Mouse (Mus musculus): Measurements from ENCODE around the gene Hsd17b1. TPM values are rescaled to one million over a fixed set of nuclear protein-coding genes. Genes with fewer than 3 reads are reported as not detected.

The Hsd17b1 gene
- polyA plus RNA-seq, 1 experiment from 2014 or later: not detected

GRCm38 (mm10) chr11:101051051-101051493 is 27.1 kb upstream of the Hsd17b1 start:
- H3K27me3 ChIP-seq (ENCODE audit: insufficient read depth, poor library complexity, severe bottlenecking): no peaks in the 10 kb centered on the region
- H3K27ac ChIP-seq: peak overlapping the region; percentile 9; the same call in 1 of the 2 replicates
- H3K4me1 ChIP-seq: peaks cover 26% of the 10 kb centered on the region
- no peaks in the 10 kb centered on the region for H3K9me3 ChIP-seq
- 78% methylated on average over 6 of the region's 6 CpGs for WGBS
- no peak for DNase-seq (ENCODE audit: low spot score)
- peaks cover 91% of the 10 kb centered on the region for H3K36me3 ChIP-seq
- no peak overlapping the region for H3K4me3 ChIP-seq

GRCm38 (mm10) chr11:101051617-101052016 is 26.6 kb upstream of the Hsd17b1 start:
- Histone ChIP-seq H3K27me3 (ENCODE audit: insufficient read depth, poor library complexity, severe bottlenecking) (no peaks in the 10 kb centered on the region), H3K4me3 (no peak overlapping the region), H3K9me3 (no peaks in the 10 kb centered on the region), H3K36me3 (peaks cover 88% of the 10 kb centered on the region), H3K4me1 (peaks cover 26% of the 10 kb centered on the region), H3K27ac (no peak overlapping the region)
- no peak for DNase-seq (ENCODE audit: low spot score)
- WGBS: 74% methylated on average over 8 of the region's 8 CpGs

GRCm38 (mm10) chr11:101052751-101053473 is 25.3 kb upstream of the Hsd17b1 start:
- H3K27ac ChIP-seq: peak overlapping the region; percentile 39; the same call in 1 of the 2 replicates
- no peaks in the 10 kb centered on the region for H3K9me3 ChIP-seq
- H3K27me3 ChIP-seq (ENCODE audit: insufficient read depth, poor library complexity, severe bottlenecking): no peaks in the 10 kb centered on the region
- H3K36me3 ChIP-seq: peaks cover 88% of the 10 kb centered on the region
- WGBS: 93% methylated on average over 10 of the region's 10 CpGs
- H3K4me1 ChIP-seq: peaks cover 32% of the 10 kb centered on the region
- no peak for DNase-seq (ENCODE audit: low spot score)
- H3K4me3 ChIP-seq: no peak overlapping the region

GRCm38 (mm10) chr11:101053974-101054373 is 24.2 kb upstream of the Hsd17b1 start:
- no peak for DNase-seq (ENCODE audit: low spot score)
- Histone ChIP-seq H3K9me3 (no peaks in the 10 kb centered on the region), H3K27ac (no peak overlapping the region), H3K4me3 (no peak overlapping the region), H3K27me3 (ENCODE audit: insufficient read depth, poor library complexity, severe bottlenecking) (no peaks in the 10 kb centered on the region), H3K4me1 (peaks cover 42% of the 10 kb centered on the region), H3K36me3 (peaks cover 78% of the 10 kb centered on the region)
- WGBS: 100% methylated on average over 1 of the region's 1 CpGs

- Histone ChIP-seq H3K27ac (peak overlapping the region; percentile 71), H3K9me3 (no peaks in the 10 kb centered on the region), H3K4me1 (peaks cover 57% of the 10 kb centered on the region), H3K27me3 (ENCODE audit: insufficient read depth, poor library complexity, severe bottlenecking) (no peaks in the 10 kb centered on the region), H3K36me3 (peaks cover 64% of the 10 kb centered on the region), H3K4me3 (no peak overlapping the region)
- DNase-seq (ENCODE audit: low spot score): no peak
- 73% methylated on average over 14 of the region's 14 CpGs for WGBS
These were observed 22.8 kb upstream of the Hsd17b1 start for GRCm38 (mm10) chr11:101055418-101055817.

- H3K4me1 ChIP-seq: peaks cover 68% of the 10 kb centered on the region
- H3K4me3 ChIP-seq: no peak overlapping the region; the same call in 1 of the 2 replicates
- peak overlapping the region; percentile 71 for H3K27ac ChIP-seq
- H3K27me3 ChIP-seq (ENCODE audit: insufficient read depth, poor library complexity, severe bottlenecking): no peaks in the 10 kb centered on the region
- DNase-seq (ENCODE audit: low spot score): no peak
- no peaks in the 10 kb centered on the region for H3K9me3 ChIP-seq
- peaks cover 53% of the 10 kb centered on the region for H3K36me3 ChIP-seq
- WGBS: 12% methylated on average over 8 of the region's 8 CpGs
These were observed 21.3 kb upstream of the Hsd17b1 start for GRCm38 (mm10) chr11:101056885-101057284.

- H3K36me3 ChIP-seq: peaks cover 50% of the 10 kb centered on the region
- WGBS: 33% methylated on average over 5 of the region's 5 CpGs
- H3K27me3 ChIP-seq (ENCODE audit: insufficient read depth, poor library complexity, severe bottlenecking): no peaks in the 10 kb centered on the region
- no peaks in the 10 kb centered on the region for H3K9me3 ChIP-seq
- H3K27ac ChIP-seq: peak overlapping the region; percentile 71
- DNase-seq (ENCODE audit: low spot score): peak; percentile 90
- peaks cover 78% of the 10 kb centered on the region for H3K4me1 ChIP-seq
- no peak overlapping the region for H3K4me3 ChIP-seq
These were observed 20.4 kb upstream of the Hsd17b1 start for GRCm38 (mm10) chr11:101057860-101058259.

GRCm38 (mm10) chr11:101058726-101059125 is 19.5 kb upstream of the Hsd17b1 start:
- Histone ChIP-seq H3K9me3 (no peaks in the 10 kb centered on the region), H3K4me3 (no peak overlapping the region), H3K36me3 (peaks cover 42% of the 10 kb centered on the region), H3K27me3 (ENCODE audit: insufficient read depth, poor library complexity, severe bottlenecking) (no peaks in the 10 kb centered on the region), H3K4me1 (peaks cover 87% of the 10 kb centered on the region), H3K27ac (peak overlapping the region; percentile 89)
- DNase-seq (ENCODE audit: low spot score): no peak
- WGBS: 39% methylated on average over 5 of the region's 5 CpGs

- WGBS: 87% methylated on average over 10 of the region's 10 CpGs
- no peaks in the 10 kb centered on the region for H3K9me3 ChIP-seq
- H3K36me3 ChIP-seq: peaks cover 37% of the 10 kb centered on the region
- H3K27ac ChIP-seq: peak overlapping the region; percentile 89
- H3K4me1 ChIP-seq: peaks cover 94% of the 10 kb centered on the region
- no peak overlapping the region for H3K4me3 ChIP-seq
- DNase-seq (ENCODE audit: low spot score): no peak
- no peaks in the 10 kb centered on the region for H3K27me3 ChIP-seq (ENCODE audit: insufficient read depth, poor library complexity, severe bottlenecking)
These were observed 18.7 kb upstream of the Hsd17b1 start for GRCm38 (mm10) chr11:101059473-101059872.

- Histone ChIP-seq H3K36me3 (peaks cover 30% of the 10 kb centered on the region), H3K4me1 (peaks cover 99% of the 10 kb centered on the region), H3K9me3 (no peaks in the 10 kb centered on the region), H3K4me3 (no peak overlapping the region), H3K27ac (peak overlapping the region; percentile 89), H3K27me3 (ENCODE audit: insufficient read depth, poor library complexity, severe bottlenecking) (no peaks in the 10 kb centered on the region)
- 19% methylated on average over 8 of the region's 8 CpGs for WGBS
- peak; percentile 88 for DNase-seq (ENCODE audit: low spot score)
These were observed 18.1 kb upstream of the Hsd17b1 start for GRCm38 (mm10) chr11:101060126-101060525.

- Histone ChIP-seq H3K36me3 (peaks cover 22% of the 10 kb centered on the region; the same call in 1 of the 2 replicates), H3K9me3 (no peaks in the 10 kb centered on the region), H3K4me1 (peaks cover 96% of the 10 kb centered on the region), H3K27me3 (ENCODE audit: insufficient read depth, poor library complexity, severe bottlenecking) (no peaks in the 10 kb centered on the region), H3K4me3 (no peak overlapping the region), H3K27ac (peak overlapping the region; percentile 93; the same call in 1 of the 2 replicates)
- no peak for DNase-seq (ENCODE audit: low spot score)
- 78% methylated on average over 5 of the region's 5 CpGs for WGBS
These were observed 17.2 kb upstream of the Hsd17b1 start for GRCm38 (mm10) chr11:101061049-101061448.

GRCm38 (mm10) chr11:101062165-101062884 is 15.9 kb upstream of the Hsd17b1 start:
- H3K27ac ChIP-seq: peak overlapping the region; percentile 93
- H3K4me3 ChIP-seq: 0 out of 2 replicates have a peak overlapping the region, but pooled peaks have one; percentile 6
- DNase-seq (ENCODE audit: low spot score): no peak
- no peaks in the 10 kb centered on the region for H3K9me3 ChIP-seq
- peaks cover 94% of the 10 kb centered on the region for H3K4me1 ChIP-seq
- no peaks in the 10 kb centered on the region for H3K27me3 ChIP-seq (ENCODE audit: insufficient read depth, poor library complexity, severe bottlenecking)
- H3K36me3 ChIP-seq: peaks cover 14% of the 10 kb centered on the region; the same call in 1 of the 2 replicates
- 78% methylated on average over 12 of the region's 12 CpGs for WGBS
